9 mouse cellular contexts compared by ENCODE assay signal in the genomic region with DNA sequence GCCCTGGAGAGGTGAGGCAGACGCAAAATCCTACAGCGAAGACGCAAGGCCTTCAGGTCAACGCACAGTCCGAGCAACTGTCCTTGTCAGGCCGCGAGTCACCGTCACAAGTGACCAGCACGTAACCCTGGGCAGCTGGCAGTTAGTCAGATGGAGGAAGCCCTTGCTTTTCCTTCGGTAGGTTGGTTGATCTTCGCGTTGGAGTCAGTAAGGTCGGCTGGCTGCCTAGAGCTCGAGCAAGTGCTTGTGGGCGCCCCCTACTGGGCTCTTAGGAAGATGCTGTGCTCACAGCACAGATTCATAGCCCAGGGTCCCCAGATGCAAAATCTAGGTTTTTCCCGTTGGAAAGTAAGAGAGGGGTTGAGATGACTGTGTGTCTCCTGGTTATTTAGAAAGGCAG. TPM values are rescaled to one million over a fixed set of nuclear protein-coding genes. Genes with fewer than 3 reads are reported as not detected.
DNase-seq lines count a peak whose midpoint lies in the region; ATAC-seq and TF ChIP-seq lines count a peak whose summit lies in the region.
"Had no signal": no experiment of that assay in that cellular context is flagged by ENCODE, and none has a peak within 500 bp of the region (broad histone marks: within the 10 kb centered on the region; RNA-seq: fewer than 3 reads in every experiment).

No protein-coding gene starts in this region.

- peak; percentile 46 for ATAC-seq in inflammation-experienced regulatory T-cells, adult 6 months

- no peak overlapping the region for H3K4me3 ChIP-seq in heart, adult 2 months
- no peak overlapping the region for H3K4me3 ChIP-seq in gastrocnemius, adult 2 months
- H3K4me3 ChIP-seq in midbrain, embryonic 10.5 days: peak overlapping the region; percentile 22; the same call in 1 of the 2 replicates

- H3K9me3 ChIP-seq in midbrain, embryonic 10.5 days (replicated peaks): no peaks in the 10 kb centered on the region
- H3K9me3 ChIP-seq: G1E had no signal

- H3K4me1 ChIP-seq in heart, adult 2 months (ENCODE audit: control insufficient read depth, insufficient read depth, low read length): peaks cover 2% of the 10 kb centered on the region
- peaks cover 8% of the 10 kb centered on the region; the same call in 1 of the 2 replicates for H3K4me1 ChIP-seq in midbrain, embryonic 10.5 days

- H3K79me2 ChIP-seq in heart, adult 2 months (replicated peaks; ENCODE audit: control insufficient read depth, insufficient read depth, low read length): no peaks in the 10 kb centered on the region

- H3K27me3 ChIP-seq in heart, adult 2 months (ENCODE audit: control insufficient read depth, insufficient read depth, low read length): no peaks in the 10 kb centered on the region
- peaks cover 34% of the 10 kb centered on the region for H3K27me3 ChIP-seq in midbrain, embryonic 10.5 days (ENCODE audit: low read depth, poor library complexity, severe bottlenecking)

- intact Hi-C loops in heart, adult 2 months (cut with DNase I): loop anchor here (2.0 to 5.0 kb wide), 2 partner anchors 37 to 158 kb away; no protein-coding TSS in a partner anchor
- intact Hi-C loops in heart, postnatal 25 days (cut with DNase I): loop anchor here (5.0 kb wide), 1 partner anchor 33 kb away; no protein-coding TSS in a partner anchor
- intact Hi-C loops in gastrocnemius, adult 2 months (cut with DNase I): no loop called here
- intact Hi-C loops in left cerebral cortex, postnatal 25 days (cut with DNase I): no loop called here

- TF ChIP-seq POLR2A in heart, adult 2 months (IDR thresholded peaks at IDR 0.05; ENCODE audit: insufficient read depth, low read depth, low read length): no peak

- no peak for TF ChIP-seq EP300 in heart, adult 2 months (IDR thresholded peaks at IDR 0.05; ENCODE audit: insufficient read depth, low read depth, low read length)

- peak; percentile 61 to 69 for DNase-seq in heart, adult 2 months
- DNase-seq in heart, postnatal 25 days (ENCODE audit: low spot score): no peak
- DNase-seq in cerebellum, postnatal 36 days: peak; percentile 86 to 87
- peak; percentile 76 for DNase-seq in gastrocnemius, adult 2 months
- DNase-seq in left cerebral cortex, postnatal 25 days (ENCODE audit: low spot score in 2 of 2): peak; percentile 72 to 76
- DNase-seq in midbrain, embryonic 10.5 days (ENCODE audit: low spot score): peak; percentile 76
- DNase-seq in right cerebral cortex, postnatal 4 days: peak; percentile 80

- no peaks in the 10 kb centered on the region for H3K36me3 ChIP-seq in heart, adult 2 months (ENCODE audit: control insufficient read depth, insufficient read depth, low read length)
- H3K36me3 ChIP-seq in midbrain, embryonic 10.5 days: no peaks in the 10 kb centered on the region
- H3K36me3 ChIP-seq: G1E had no signal

- peak; percentile 96 for TF ChIP-seq CTCF in heart, adult 2 months (IDR thresholded peaks at IDR 0.05)
- peak; percentile 90 for TF ChIP-seq CTCF in gastrocnemius, adult 2 months (IDR thresholded peaks at IDR 0.05)

- no peak overlapping the region for H3K9ac ChIP-seq in heart, adult 2 months (ENCODE audit: low read depth, low read length)

- no peak overlapping the region for H3K27ac ChIP-seq in heart, adult 2 months
- no peak overlapping the region for H3K27ac ChIP-seq in gastrocnemius, adult 2 months
- no peak overlapping the region for H3K27ac ChIP-seq in midbrain, embryonic 10.5 days (replicated peaks)

- WGBS in heart, adult 2 months: 23% methylated on average over 16 of the region's 16 CpGs
- WGBS in midbrain, embryonic 10.5 days: 16% methylated on average over 16 of the region's 16 CpGs

RNA-seq across cellular contexts. Expression of gene Trim67, which starts 17.2 kb away (rescaled TPM):
- under 1 TPM; 0.43 to 0.47 TPM for total RNA-seq in heart, adult 2 months (2021)
- polyA plus RNA-seq in heart, adult 2 months (2012; rRNA removed): 1.3 and 2.0 TPM in 2 replicates
- under 1 TPM; 0.53 to 0.73 TPM for total RNA-seq in heart, postnatal 25 days (2021)
- total RNA-seq in gastrocnemius, adult 2 months (2021): under 1 TPM; 0.06 to 0.10 TPM
- not detected for polyA plus RNA-seq in inflammation-experienced regulatory T-cells, adult 6 months (2017; shearing (Covaris generic))
- total RNA-seq in left cerebral cortex, postnatal 25 days (2021): 1 to 10 TPM; 2.2 to 2.4 TPM
- polyA plus RNA-seq in midbrain, embryonic 10.5 days (2016; fragmentation: Nextera tagmentation; extraction: Ambion mirVana): 0.46 and 1.4 TPM in 2 replicates
- polyA plus RNA-seq: G1E had no signal

RNA-seq across cellular contexts. Expression of gene Fam89a, which starts 24.1 kb away (rescaled TPM):
- total RNA-seq in heart, adult 2 months (2021): 1 to 10 TPM; 1.6 to 2.1 TPM
- 1.8 and 3.2 TPM in 2 replicates for polyA plus RNA-seq in heart, adult 2 months (2012; rRNA removed)
- total RNA-seq in heart, postnatal 25 days (2021): 1 to 10 TPM in 1 of 2 experiments, under 1 TPM in 1; 0.78 to 1.2 TPM
- total RNA-seq in gastrocnemius, adult 2 months (2021): 1 to 10 TPM in 1 of 2 experiments, under 1 TPM in 1; 0.54 to 1.2 TPM
- polyA plus RNA-seq in inflammation-experienced regulatory T-cells, adult 6 months (2017; shearing (Covaris generic)): under 1 TPM in 2 of 3 experiments, not detected in 1; 0.75 to 0.80 TPM
- total RNA-seq in left cerebral cortex, postnatal 25 days (2021): under 1 TPM in 1 of 2 experiments, not detected in 1; 0.25 TPM
- polyA plus RNA-seq in midbrain, embryonic 10.5 days (2016; fragmentation: Nextera tagmentation; extraction: Ambion mirVana): 1.7 and 2.0 TPM in 2 replicates
- total RNA-seq: G1E had no signal
- polyA plus RNA-seq: G1E had no signal

RNA-seq across cellular contexts. Expression of gene Arv1, which starts 53.8 kb away (rescaled TPM):
- total RNA-seq in heart, adult 2 months (2021): 1 to 10 TPM; 3.1 to 4.2 TPM
- polyA plus RNA-seq in heart, adult 2 months (2012; rRNA removed): 8.6 and 9.5 TPM in 2 replicates
- total RNA-seq in heart, postnatal 25 days (2021): 1 to 10 TPM; 4.4 to 5.0 TPM
- total RNA-seq in gastrocnemius, adult 2 months (2021): 1 to 10 TPM; 2.9 to 3.5 TPM
- 10 to 100 TPM; 19.0 to 33.2 (median 27.3) TPM for polyA plus RNA-seq in inflammation-experienced regulatory T-cells, adult 6 months (2017; shearing (Covaris generic))
- 10 to 100 TPM; 11.1 to 11.4 TPM for total RNA-seq in left cerebral cortex, postnatal 25 days (2021)
- polyA plus RNA-seq in midbrain, embryonic 10.5 days (2016; fragmentation: Nextera tagmentation; extraction: Ambion mirVana): 35.4 and 36.5 TPM in 2 replicates

RNA-seq across cellular contexts. Expression of gene Ttc13, which starts 53.9 kb away (rescaled TPM):
- 10 to 100 TPM; 14.7 to 15.1 TPM for total RNA-seq in heart, adult 2 months (2021)
- 8.1 and 13.1 TPM in 2 replicates for polyA plus RNA-seq in heart, adult 2 months (2012; rRNA removed)
- 10 to 100 TPM; 14.9 to 17.6 TPM for total RNA-seq in heart, postnatal 25 days (2021)
- total RNA-seq in gastrocnemius, adult 2 months (2021): 10 to 100 TPM; 19.3 to 20.8 TPM
- 10 to 100 TPM; 26.1 to 40.4 (median 39.4) TPM for polyA plus RNA-seq in inflammation-experienced regulatory T-cells, adult 6 months (2017; shearing (Covaris generic))
- total RNA-seq in left cerebral cortex, postnatal 25 days (2021): 10 to 100 TPM; 39.1 to 46.4 TPM
- polyA plus RNA-seq in midbrain, embryonic 10.5 days (2016; fragmentation: Nextera tagmentation; extraction: Ambion mirVana): 53.3 and 56.0 TPM in 2 replicates

Comparison
In these comparisons a context has a peak if more than half of its experiments do, and no peak if none do; other contexts are left out.
1. intact Hi-C loops: an anchor here in heart, adult 2 months (2.0 to 5.0 kb wide) and heart, postnatal 25 days (5.0 kb wide); none called in gastrocnemius, adult 2 months and left cerebral cortex, postnatal 25 days.